Mouse (Mus musculus) cerebral cortex, adult 2 months (tissue): ENCODE data around the gene Il3ra.

Source experiments
- whole genome bisulfite sequencing: fragments of 180-500 bp; shearing (Covaris S2); methylation state at CpG from one replicate; pipeline ENCODE4 v1.1.7; 2018; 5-methylcytosine and 5-hydroxymethylcytosine counted together

Gene Il3ra

GRCm38 (mm10) chr14:14354511-14355359, 8.7 kb downstream of the Il3ra start:
- 58% methylated on average over 13 of the region's 13 CpGs for WGBS

GRCm38 (mm10) chr14:14355360-14355646, 9.2 kb downstream of the Il3ra start:
- 89% methylated on average over 8 of the region's 8 CpGs for WGBS

GRCm38 (mm10) chr14:14395535-14395934, 49.5 kb downstream of the Il3ra start:
- 97% methylated on average over 1 of the region's 1 CpGs for WGBS

GRCm38 (mm10) chr14:14400998-14401397, 54.9 kb downstream of the Il3ra start, which contains the start of gene Olfr721-ps1:
Gene Olfr721-ps1, plus strand, starts transcription at chr14:14401298.
- WGBS: 79% methylated on average over 2 of the region's 2 CpGs
